Mouse (Mus musculus) brain, adult 2 months (tissue): ENCODE measurements around the gene Fxyd2.

Experiments used
- DNase-seq: peaks from one replicate; pipeline ENCODE4 v3.0.0; 2011; ENCODE audit warnings: low read depth, low spot score

Gene Fxyd2

GRCm38 (mm10) chr9:45389596-45389995, 9.9 kb upstream of the Fxyd2 start:
- no peak for DNase-seq

- no peak for DNase-seq
These were observed 8.2 kb upstream of the Fxyd2 start for GRCm38 (mm10) chr9:45391299-45391698.

GRCm38 (mm10) chr9:45395218-45395617, 4.3 kb upstream of the Fxyd2 start:
- DNase-seq, result no peak

GRCm38 (mm10) chr9:45395796-45396195, 3.7 kb upstream of the Fxyd2 start:
- no peak for DNase-seq

- peak; percentile 83 for DNase-seq
These were observed 1.1 kb upstream of the Fxyd2 start for GRCm38 (mm10) chr9:45398336-45398735.

GRCm38 (mm10) chr9:45401851-45402250, 2.4 kb downstream of the Fxyd2 start:
- no peak for DNase-seq

GRCm38 (mm10) chr9:45402957-45403356, 3.5 kb downstream of the Fxyd2 start:
- DNase-seq, result no peak

GRCm38 (mm10) chr9:45405694-45406093, 6.2 kb downstream of the Fxyd2 start:
- no peak for DNase-seq

- no peak for DNase-seq
These were observed 7.3 kb downstream of the Fxyd2 start for GRCm38 (mm10) chr9:45406808-45407207.

GRCm38 (mm10) chr9:45407706-45408675, 8.5 kb downstream of the Fxyd2 start:
- DNase-seq, result peak; percentile 92

GRCm38 (mm10) chr9:45410193-45410592, 10.7 kb downstream of the Fxyd2 start:
- no peak for DNase-seq

GRCm38 (mm10) chr9:45410614-45411013, 11.1 kb downstream of the Fxyd2 start:
- DNase-seq, result no peak

GRCm38 (mm10) chr9:45411111-45411510, 11.6 kb downstream of the Fxyd2 start:
- no peak for DNase-seq

GRCm38 (mm10) chr9:45411803-45412202, 12.3 kb downstream of the Fxyd2 start:
- DNase-seq, result peak; percentile 87

- DNase-seq, result peak; percentile 90
These were observed 12.8 kb downstream of the Fxyd2 start for GRCm38 (mm10) chr9:45412287-45412686.

- DNase-seq, result no peak
These were observed 13.4 kb downstream of the Fxyd2 start for GRCm38 (mm10) chr9:45412700-45413477.

GRCm38 (mm10) chr9:45413478-45414140, 14.1 kb downstream of the Fxyd2 start:
- DNase-seq, result no peak

GRCm38 (mm10) chr9:45415912-45416311, 16.4 kb downstream of the Fxyd2 start:
- peak; percentile 86 for DNase-seq

GRCm38 (mm10) chr9:45417245-45417644, 17.8 kb downstream of the Fxyd2 start:
- peak; percentile 78 for DNase-seq

- peak; percentile 83 for DNase-seq
These were observed 18.8 kb downstream of the Fxyd2 start for GRCm38 (mm10) chr9:45418252-45418651.

GRCm38 (mm10) chr9:45421209-45421608, 21.7 kb downstream of the Fxyd2 start:
- no peak for DNase-seq

GRCm38 (mm10) chr9:45422761-45423298, 23.4 kb downstream of the Fxyd2 start:
- DNase-seq, result peak; percentile 58
